Mouse (Mus musculus) liver, postnatal 0 days (tissue): ENCODE measurements around the gene Sytl1.
A peak's percentile ranks its signal among the peaks of the same experiment; 100 is the strongest.

ENCODE experiments used
- CTCF ChIP-seq: sonication (generic); IDR thresholded peaks from 2 replicates; pipeline ENCODE4 v1.5.1; 2016; ENCODE audit warnings: antibody characterized with exemption, low read depth
- EP300 ChIP-seq: IDR thresholded peaks from 2 replicates; pipeline ENCODE4 v1.6.1; 2016; ENCODE audit warnings: antibody characterized with exemption, low read depth, mild to moderate bottlenecking

DNA sequence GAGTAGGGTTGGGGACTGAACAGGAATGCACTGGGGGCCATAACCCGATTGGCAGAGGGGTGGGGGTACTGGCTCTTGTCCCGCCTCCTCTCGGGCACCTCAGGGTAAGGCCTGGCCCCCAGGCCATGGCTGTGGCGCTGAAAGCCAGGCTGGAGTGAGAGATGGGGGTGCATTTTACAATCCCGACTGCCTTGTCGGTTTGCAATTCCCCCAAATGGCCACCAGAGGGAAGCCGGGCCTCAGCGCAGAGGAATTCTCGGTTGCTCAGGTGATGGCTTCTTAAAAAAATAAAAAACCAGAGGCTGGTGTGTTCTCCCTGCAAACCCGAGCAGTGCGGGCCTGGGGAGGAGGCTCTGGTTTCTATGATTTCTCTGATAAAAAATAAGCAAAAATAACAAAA lies 53.5 kb downstream of the Sytl1 start:
- TF ChIP-seq CTCF (peak; percentile 91), EP300 (no peak)
